ENCODE assay signal across 8 mouse cellular contexts in genomic region chr10:26375790-26376545, GRCm38 (mm10). TPM values are rescaled to one million over a fixed set of nuclear protein-coding genes. Genes with fewer than 3 reads are reported as not detected.
DNase-seq lines count a peak whose midpoint lies in the region; ATAC-seq and TF ChIP-seq lines count a peak whose summit lies in the region.

Gene L3mbtl3, minus strand, starts transcription at chr10:26375971.

- H3K9me3 ChIP-seq in MEL (replicated peaks; ENCODE audit: insufficient read depth, low read length) = no peaks in the 10 kb centered on the region
- no peaks in the 10 kb centered on the region for H3K9me3 ChIP-seq in hindbrain, embryonic 10.5 days
- H3K9me3 ChIP-seq in lung, embryonic 16.5 days (ENCODE audit: control insufficient read depth, low read length) = no peaks in the 10 kb centered on the region

- H3K4me1 ChIP-seq in MEL (ENCODE audit: control insufficient read depth in 1 of 2, insufficient read depth in 2 of 2, low read length in 2 of 2) = no peaks in the 10 kb centered on the region
- peaks cover 29% of the 10 kb centered on the region for H3K4me1 ChIP-seq in hindbrain, embryonic 10.5 days (replicated peaks)
- H3K4me1 ChIP-seq in lung, embryonic 16.5 days (replicated peaks; ENCODE audit: control insufficient read depth, insufficient read depth, low read length) = peaks cover 5% of the 10 kb centered on the region

- TF ChIP-seq RAD21 in MEL (IDR thresholded peaks at IDR 0.05; ENCODE audit: low read depth, low read length) = no peak

- DNase-seq in MEL (ENCODE audit: low read depth, low spot score) = peak; percentile 79
- DNase-seq in cerebellum, adult 18-20 months = peak; percentile 75 to 82
- peak; percentile 92 for DNase-seq in hindbrain, embryonic 10.5 days (ENCODE audit: low spot score)
- peak; percentile 60 for DNase-seq in layer of hippocampus, adult 9-10 months (ENCODE audit: low spot score)
- DNase-seq in ovary, adult 18-20 months (ENCODE audit: low spot score) = peak; percentile 84
- peak; percentile 92 for DNase-seq in thymus, postnatal 0 days (ENCODE audit: low spot score)

- no peaks in the 10 kb centered on the region for H3K27me3 ChIP-seq in MEL (ENCODE audit: control insufficient read depth in 1 of 2, insufficient read depth in 2 of 2, low read length in 2 of 2)
- no peaks in the 10 kb centered on the region for H3K27me3 ChIP-seq in hindbrain, embryonic 10.5 days (ENCODE audit: insufficient read depth, poor library complexity, severe bottlenecking)
- no peaks in the 10 kb centered on the region for H3K27me3 ChIP-seq in lung, embryonic 16.5 days (ENCODE audit: control insufficient read depth, insufficient read depth, low read depth, low read length)

- TF ChIP-seq EP300 in MEL (IDR thresholded peaks at IDR 0.05; ENCODE audit: low read depth in 1 of 2, low read length in 2 of 2) = no peak; a peak in 1 of 4 replicates

- H3K9ac ChIP-seq in MEL (ENCODE audit: control insufficient read depth, low read depth, low read length, poor library complexity, severe bottlenecking) = peak within 1 kb of the TSS; percentile 80
- H3K9ac ChIP-seq in lung, embryonic 16.5 days (ENCODE audit: low read length) = peak within 1 kb of the TSS; percentile 91

- peak; percentile 75 for ATAC-seq in frontal cortex, adult (ENCODE audit: low TSS enrichment)
- ATAC-seq in lung, embryonic 16.5 days (ENCODE audit: low read depth) = peak; percentile 82

- no peak for TF ChIP-seq CTCF in MEL (IDR thresholded peaks at IDR 0.05 in 2 of 3, conservative IDR thresholded peaks at IDR 0.05 in 1 of 3; ENCODE audit: control insufficient read depth in 1 of 3, insufficient read depth in 1 of 3, low read depth in 2 of 3, low read length in 3 of 3, poor library complexity in 1 of 3, severe bottlenecking in 1 of 3)

- 1% methylated on average over 42 of the region's 42 CpGs for WGBS in hindbrain, embryonic 10.5 days
- 2% methylated on average over 37 of the region's 42 CpGs for WGBS in lung, embryonic 16.5 days

- H3K4me3 ChIP-seq in MEL (ENCODE audit: control insufficient read depth in 1 of 2, insufficient read depth in 1 of 2, low read depth in 2 of 2, low read length in 2 of 2) = peak within 1 kb of the TSS; percentile 89
- H3K4me3 ChIP-seq in hindbrain, embryonic 10.5 days = peak within 1 kb of the TSS; percentile 85
- peak within 1 kb of the TSS; percentile 94 for H3K4me3 ChIP-seq in lung, embryonic 16.5 days (ENCODE audit: low read length)

- peak within 1 kb of the TSS; percentile 82 for H3K4me2 ChIP-seq in lung, embryonic 16.5 days (ENCODE audit: low read depth, low read length)

- no peak for TF ChIP-seq POLR2A in MEL (IDR thresholded peaks at IDR 0.05; ENCODE audit: control insufficient read depth in 1 of 2, insufficient read depth in 1 of 2, low read depth in 1 of 2, low read length in 2 of 2, poor library complexity in 1 of 2)

- no peaks in the 10 kb centered on the region for H3K36me3 ChIP-seq in MEL (ENCODE audit: control insufficient read depth in 1 of 2, insufficient read depth in 2 of 2, low read length in 2 of 2)
- no peaks in the 10 kb centered on the region for H3K36me3 ChIP-seq in hindbrain, embryonic 10.5 days
- no peaks in the 10 kb centered on the region for H3K36me3 ChIP-seq in lung, embryonic 16.5 days (ENCODE audit: control insufficient read depth, insufficient read depth, low read length)

- peaks cover 7% of the 10 kb centered on the region; the same call in 1 of the 2 replicates for H3K79me2 ChIP-seq in MEL (ENCODE audit: control insufficient read depth, insufficient read depth, low read length, poor library complexity)

- peak within 1 kb of the TSS; percentile 72 for H3K27ac ChIP-seq in MEL (ENCODE audit: control insufficient read depth, low read depth, low read length)
- H3K27ac ChIP-seq in hindbrain, embryonic 10.5 days = peak within 1 kb of the TSS; percentile 99
- H3K27ac ChIP-seq in lung, embryonic 16.5 days (ENCODE audit: low read length) = peak within 1 kb of the TSS; percentile 96

TF ChIP-seq in MEL, 35 proteins besides CTCF, POLR2A, EP300 and RAD21:
- TF ChIP-seq NRF1 (IDR thresholded peaks at IDR 0.05; ENCODE audit: insufficient read depth, low read depth, low read length, poor library complexity, severe bottlenecking) (peak; percentile 83), ZNF384 (IDR thresholded peaks at IDR 0.05; ENCODE audit: low read depth, low read length) (peak; percentile 58), MAX (IDR thresholded peaks at IDR 0.05; ENCODE audit: low read length) (peak; percentile 16; the same call in 1 of the 2 replicates), NELFE (IDR thresholded peaks at IDR 0.05; ENCODE audit: low read depth, low read length) (peak; percentile 41; the same call in 1 of the 2 replicates), SMC3 (IDR thresholded peaks at IDR 0.05; ENCODE audit: low read depth, low read length) (no peak)

RNA-seq across cellular contexts. Expression of gene L3mbtl3, which starts in this region (rescaled TPM):
- total RNA-seq in MEL (2012; rRNA removed) = 1.8 and 2.2 TPM in 2 replicates
- 1 to 10 TPM in 1 of 2 experiments, not detected in 1; 3.5 TPM for polyA plus RNA-seq in MEL (2012; ENCODE audit: insufficient read depth in 1 of 2, insufficient read length in 2 of 2, low read depth in 1 of 2, low replicate concordance in 2 of 2, missing spikeins in 1 of 2)
- polyA plus RNA-seq in hindbrain, embryonic 10.5 days (2016; fragmentation: Nextera tagmentation; extraction: Ambion mirVana) = 16.8 and 17.1 TPM in 2 replicates
- polyA plus RNA-seq in lung, embryonic 16.5 days (2015; fragmentation: Nextera tagmentation; extraction: Ambion mirVana) = 12.6 and 13.5 TPM in 2 replicates
- 9.6 and 10.7 TPM in 2 replicates for polyA plus RNA-seq in thymus, postnatal 0 days (2015; fragmentation: Nextera tagmentation; extraction: Ambion mirVana)

Comparison
In these comparisons a context has a peak if more than half of its experiments do, and no peak if none do; other contexts are left out.
1. Peak in every context shown above with its lines: DNase-seq, ATAC-seq, H3K4me3 ChIP-seq and H3K27ac ChIP-seq.